Mouse (Mus musculus) lung, embryonic 15.5 days (tissue): ENCODE data around the gene Npl. TPM values are rescaled to one million over a fixed set of nuclear protein-coding genes. Genes with fewer than 3 reads are reported as not detected.
"Not testable (repeated sequence)": the region's sequence is repeated elsewhere in the genome, so short reads cannot be mapped to it uniquely, and the experiment has no call there.

Experiments used
- ATAC-seq: fragments of 200-750 bp; cut with Nextera tagmentation; 2 replicates; pipeline ENCODE4 v1.8.0; 2017; ENCODE audit warnings: moderate number of reproducible peaks, borderline replicate concordance; ENCODE audit not compliant: low FRiP score, low TSS enrichment; ENCODE audit errors: extremely low read depth
- H3K27ac ChIP-seq: fragments of 300-500 bp; sonication (generic); 2 replicates; pipeline ENCODE4 v1.5.1; 2015; ENCODE audit warnings: moderate library complexity, mild to moderate bottlenecking, inconsistent platforms
- H3K27me3 ChIP-seq: fragments of 300-500 bp; sonication (generic); 2 replicates; pipeline ENCODE4 v1.6.1; 2015; ENCODE audit warnings: inconsistent platforms
- H3K36me3 ChIP-seq: fragments of 300-500 bp; sonication (generic); 2 replicates; pipeline ENCODE4 v1.6.1; 2015; ENCODE audit warnings: inconsistent platforms
- H3K4me1 ChIP-seq: fragments of 300-500 bp; sonication (generic); 2 replicates; pipeline ENCODE4 v1.6.1; 2015; ENCODE audit warnings: inconsistent platforms
- H3K4me2 ChIP-seq: fragments of 300-500 bp; sonication (generic); 2 replicates; pipeline ENCODE4 v1.6.1; 2015; ENCODE audit warnings: inconsistent platforms, mild to moderate bottlenecking, moderate library complexity
- H3K4me3 ChIP-seq: fragments of 300-500 bp; sonication (generic); 2 replicates; pipeline ENCODE4 v1.5.1; 2015; ENCODE audit warnings: mild to moderate bottlenecking, inconsistent platforms
- H3K9ac ChIP-seq: fragments of 300-500 bp; sonication (generic); 2 replicates; pipeline ENCODE4 v1.6.1; 2015; ENCODE audit warnings: inconsistent platforms
- H3K9me3 ChIP-seq: fragments of 300-500 bp; sonication (generic); 2 replicates; pipeline ENCODE4 v1.6.1; 2016; ENCODE audit warnings: inconsistent platforms
- WGBS: fragments of 180-500 bp; shearing (Covaris S2); methylation state at CpG from one replicate; pipeline ENCODE4 v1.1.7; 2015; 5-methylcytosine and 5-hydroxymethylcytosine counted together
- polyA plus RNA-seq: library from polyadenylated mRNA; unstranded; fragments of >200 nt; fragmentation: Nextera tagmentation; extraction: Ambion mirVana; gene quantifications from 2 replicates; pipeline ENCODE4 v1.2.1, GENCODE M21; 2015

The Npl gene
- polyA plus RNA-seq, 1 experiment from 2014 or later, result 7.4 TPM

GRCm38 (mm10) chr1:153486120-153486519 is 63.7 kb downstream of the Npl start:
- H3K27ac ChIP-seq, H3K27me3 ChIP-seq, H3K9me3 ChIP-seq, ATAC-seq: not testable (repeated sequence)
- Histone ChIP-seq H3K4me3 (peak overlapping the region; percentile 78), H3K4me1 (peaks cover 27% of the 10 kb centered on the region), H3K36me3 (peaks cover 14% of the 10 kb centered on the region), H3K9ac (peak overlapping the region; percentile 91), H3K4me2 (peak overlapping the region; percentile 77)
- WGBS, result 5% methylated on average over 6 of the region's 6 CpGs

- H3K4me1 ChIP-seq, result peaks cover 27% of the 10 kb centered on the region
- H3K9ac ChIP-seq, result 0 out of 2 replicates have a peak overlapping the region, but pooled peaks have one; percentile 19
- peak overlapping the region; percentile 78 for H3K4me3 ChIP-seq
- peaks cover 23% of the 10 kb centered on the region for H3K36me3 ChIP-seq
- H3K27me3 ChIP-seq, result no peaks in the 10 kb centered on the region
- ATAC-seq, result no peak
- H3K9me3 ChIP-seq, result no peaks in the 10 kb centered on the region
- H3K4me2 ChIP-seq, result peak overlapping the region; percentile 77
- no peak overlapping the region for H3K27ac ChIP-seq
- WGBS, result 48% methylated on average over 2 of the region's 2 CpGs
Observed at GRCm38 (mm10) chr1:153485201-153485796, 64.5 kb downstream of the Npl start.

- Histone ChIP-seq H3K9ac (no peak overlapping the region), H3K4me3 (no peak overlapping the region), H3K27me3 (no peaks in the 10 kb centered on the region), H3K36me3 (peaks cover 65% of the 10 kb centered on the region), H3K9me3 (no peaks in the 10 kb centered on the region), H3K4me1 (peaks cover 24% of the 10 kb centered on the region), H3K4me2 (no peak overlapping the region), H3K27ac (no peak overlapping the region)
- 60% methylated on average over 1 of the region's 1 CpGs for WGBS
- no peak for ATAC-seq
Observed at GRCm38 (mm10) chr1:153481025-153481412, 68.8 kb downstream of the Npl start.

- Histone ChIP-seq H3K36me3 (peaks cover 67% of the 10 kb centered on the region), H3K4me2 (no peak overlapping the region), H3K9me3 (no peaks in the 10 kb centered on the region), H3K27ac (no peak overlapping the region), H3K27me3 (no peaks in the 10 kb centered on the region), H3K9ac (no peak overlapping the region), H3K4me1 (peaks cover 21% of the 10 kb centered on the region), H3K4me3 (no peak overlapping the region)
- ATAC-seq, result no peak
- 41% methylated on average over 1 of the region's 1 CpGs for WGBS
Observed at GRCm38 (mm10) chr1:153480386-153481024, 69.3 kb downstream of the Npl start.

- ATAC-seq, result no peak
- WGBS, result 83% methylated on average over 1 of the region's 1 CpGs
- Histone ChIP-seq H3K9ac (no peak overlapping the region), H3K9me3 (no peaks in the 10 kb centered on the region), H3K4me1 (peaks cover 9% of the 10 kb centered on the region), H3K36me3 (peaks cover 77% of the 10 kb centered on the region), H3K4me2 (no peak overlapping the region), H3K27ac (no peak overlapping the region), H3K27me3 (no peaks in the 10 kb centered on the region), H3K4me3 (no peak overlapping the region)
Observed at GRCm38 (mm10) chr1:153479296-153479695, 70.5 kb downstream of the Npl start.

GRCm38 (mm10) chr1:153461796-153462195 is 88.0 kb downstream of the Npl start:
- no peak for ATAC-seq
- Histone ChIP-seq H3K4me3 (no peak overlapping the region), H3K4me2 (no peak overlapping the region), H3K27ac (no peak overlapping the region), H3K36me3 (peaks cover 80% of the 10 kb centered on the region), H3K4me1 (no peaks in the 10 kb centered on the region), H3K9me3 (no peaks in the 10 kb centered on the region), H3K27me3 (no peaks in the 10 kb centered on the region), H3K9ac (no peak overlapping the region)
- 86% methylated on average over 1 of the region's 1 CpGs for WGBS

GRCm38 (mm10) chr1:153456137-153456536 is 93.7 kb downstream of the Npl start:
- no peaks in the 10 kb centered on the region for H3K4me1 ChIP-seq
- WGBS, result 81% methylated on average over 5 of the region's 5 CpGs
- no peak for ATAC-seq

GRCm38 (mm10) chr1:153453146-153453642 is 96.7 kb downstream of the Npl start:
- Histone ChIP-seq H3K4me3 (no peak overlapping the region), H3K9me3 (no peaks in the 10 kb centered on the region), H3K9ac (no peak overlapping the region), H3K4me2 (no peak overlapping the region), H3K27ac (no peak overlapping the region), H3K36me3 (peaks cover 47% of the 10 kb centered on the region), H3K4me1 (no peaks in the 10 kb centered on the region), H3K27me3 (no peaks in the 10 kb centered on the region)
- ATAC-seq, result no peak
- WGBS, result 64% methylated on average over 3 of the region's 3 CpGs

More at GRCm38 (mm10) chr1:153456137-153456536, 93.7 kb downstream of the Npl start:
- no peak overlapping the region for H3K4me2 ChIP-seq
- no peaks in the 10 kb centered on the region for H3K27me3 ChIP-seq
- no peaks in the 10 kb centered on the region for H3K9me3 ChIP-seq
- H3K27ac ChIP-seq, result no peak overlapping the region
- no peak overlapping the region for H3K9ac ChIP-seq
- peaks cover 73% of the 10 kb centered on the region for H3K36me3 ChIP-seq
- H3K4me3 ChIP-seq, result no peak overlapping the region

Other genes starting within 250 kb of the Npl start
- gene Lamc1, start 217.3 kb downstream of the Npl start, polyA plus RNA-seq, result 120 and 122 TPM in 2 replicates
- gene Shcbp1l, start 124.9 kb downstream of the Npl start, polyA plus RNA-seq, result 0.15 and 0.36 TPM in 2 replicates
- gene Dhx9, start 62.4 kb downstream of the Npl start, polyA plus RNA-seq, result 30.7 and 34.1 TPM in 2 replicates
- 0.14 and 0.20 TPM in 2 replicates for gene Rgs8, start 103.0 kb upstream of the Npl start, polyA plus RNA-seq
- gene Rgs16, start 190.3 kb upstream of the Npl start, polyA plus RNA-seq, result 1.7 and 1.9 TPM in 2 replicates
- 5.3 and 7.0 TPM in 2 replicates for gene Rnasel, start 199.4 kb upstream of the Npl start, polyA plus RNA-seq